Mouse (Mus musculus) mouse embryonic stem cell (cell line): ENCODE results near the gene Pten.

Source experiments
- in situ Hi-C, 2 experiments: fragments of 300-500 bp; cut with MboI; formaldehyde crosslinking; loops; 1 replicate in 1 of 2; 3 replicates in 1 of 2; pipeline ENCODE4 v1.14.3; 2019 to 2020; ENCODE audit warnings: low sequenced_read_pairs in 2 of 2, low pct_unique_long_range_greater_than_20kb in 1 of 2, mixed read lengths in 1 of 2; ENCODE audit not compliant: unreplicated experiment in 1 of 2

The Pten gene

DNA sequence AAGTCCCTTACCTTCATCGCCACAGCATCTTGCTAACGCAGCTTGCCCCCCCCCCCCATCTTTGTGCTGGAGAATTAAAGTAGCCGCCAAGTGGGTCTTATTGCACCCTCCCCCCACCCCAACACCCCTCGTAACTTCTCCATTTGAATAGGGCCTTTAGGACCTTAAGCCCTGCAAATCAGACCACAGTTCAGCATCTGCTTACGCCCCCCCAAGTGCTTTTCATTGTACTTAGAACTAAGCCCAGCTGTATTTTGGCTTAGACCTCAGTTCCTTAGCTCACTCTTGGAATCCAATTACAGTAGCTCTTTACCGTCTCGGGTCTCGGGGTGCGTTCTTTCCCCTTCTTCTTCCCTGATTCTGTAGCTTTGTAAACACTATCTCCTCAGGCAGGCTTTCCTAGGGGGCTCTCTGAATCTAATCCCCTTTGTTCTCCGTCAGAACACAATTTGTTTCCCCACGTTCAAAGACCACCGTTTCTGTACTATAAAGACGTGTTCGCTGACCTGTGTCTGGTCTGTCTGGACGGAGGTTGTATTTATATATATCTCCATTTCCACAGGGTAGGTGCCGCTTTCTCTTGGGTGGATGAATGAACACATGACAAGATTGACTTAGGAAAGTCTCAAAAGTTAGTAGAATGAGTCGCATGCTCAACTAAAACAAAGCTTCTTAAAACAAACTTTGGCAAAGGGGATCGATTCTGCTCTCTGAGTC is 110.0 kb downstream of the Pten start:
- in situ Hi-C loops: no loop called here

DNA sequence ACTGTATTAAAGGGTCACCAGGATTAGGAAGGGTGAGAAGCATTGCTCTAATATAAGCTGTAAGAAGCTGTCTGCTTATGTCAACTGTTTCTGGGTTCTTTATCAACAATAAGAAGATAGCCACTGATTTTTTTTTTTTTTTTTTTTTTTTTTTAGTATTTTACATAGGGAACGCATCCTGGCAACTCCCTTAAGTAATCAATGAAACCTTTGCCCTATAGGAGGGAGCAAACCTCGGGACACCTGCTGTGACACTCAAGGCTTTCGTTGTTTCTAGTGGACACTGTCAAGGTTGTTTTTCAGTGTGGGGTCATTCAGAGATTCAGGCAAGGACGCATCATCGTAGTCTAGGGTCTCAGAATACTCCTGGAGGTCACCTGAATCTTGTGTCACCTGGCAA is 111.3 kb downstream of the Pten start:
- in situ Hi-C loops: no loop called here

DNA sequence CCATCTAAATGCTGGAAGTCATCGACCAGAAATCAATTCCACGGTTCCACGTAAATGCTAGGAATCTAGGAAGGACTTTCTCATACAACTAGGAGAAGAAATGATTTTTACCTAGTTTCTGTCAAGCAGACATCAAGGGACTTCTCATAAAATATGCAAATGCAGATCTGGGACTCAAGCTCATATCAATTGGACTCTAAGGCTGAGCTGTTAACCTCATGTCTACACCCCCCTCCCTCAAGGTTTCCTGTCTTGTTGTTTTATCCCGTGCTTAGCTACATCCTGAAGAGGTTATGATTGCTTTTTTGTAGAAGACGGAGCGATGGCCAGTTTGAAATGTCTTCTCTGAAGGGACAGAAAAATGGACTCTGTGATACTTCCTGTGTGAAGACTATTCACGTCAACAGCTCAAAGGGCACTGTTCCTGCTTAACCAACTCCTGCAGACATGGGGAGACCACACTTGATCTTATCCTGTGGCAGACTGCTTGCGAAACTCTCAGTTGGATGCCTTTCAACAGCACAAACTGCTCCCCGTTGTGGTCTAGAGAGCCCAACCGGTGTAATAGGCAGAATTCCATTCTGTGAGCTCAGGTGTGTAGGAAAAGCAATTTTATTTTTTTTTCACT is 111.9 kb downstream of the Pten start:
- in situ Hi-C loops: no loop called here

DNA sequence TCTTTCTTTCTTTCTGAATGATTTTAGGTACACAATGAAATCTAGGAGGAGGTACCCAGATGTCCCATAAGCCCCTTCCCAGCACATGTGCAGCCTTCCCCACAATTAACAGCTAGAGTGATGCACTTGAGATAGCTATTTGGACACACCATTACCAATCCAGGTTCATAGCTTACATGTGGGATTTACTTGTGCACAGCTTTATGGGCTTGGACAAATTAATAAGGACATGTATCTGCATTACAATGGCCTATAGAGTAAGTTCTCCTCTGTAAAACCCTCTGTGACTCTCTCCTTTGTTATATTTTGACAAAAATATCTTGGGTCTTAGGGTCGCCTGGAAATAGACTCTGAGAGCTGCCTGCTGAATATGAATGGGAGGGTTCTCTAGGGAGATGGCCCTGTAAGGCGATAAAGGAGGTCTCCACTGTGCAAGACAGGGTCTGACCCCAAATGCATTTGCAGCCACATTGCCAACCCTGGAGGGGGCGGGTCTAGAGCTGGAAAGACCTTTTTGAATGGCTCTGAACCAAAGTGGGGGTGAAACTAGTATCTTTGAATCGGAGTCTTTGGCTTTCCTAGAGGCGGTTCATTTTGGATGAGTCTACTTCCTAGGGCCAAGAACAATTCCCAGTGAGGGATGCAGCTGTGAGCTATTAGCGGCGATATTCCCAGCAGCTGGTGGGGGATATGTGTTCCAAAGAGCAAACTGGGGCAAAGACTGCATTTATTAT is 116.8 kb downstream of the Pten start:
- in situ Hi-C loops: no loop called here
